Mouse (Mus musculus) layer of hippocampus, postnatal 36 days (tissue): ENCODE data around the gene Tubgcp3. TPM values are rescaled to one million over a fixed set of nuclear protein-coding genes. Genes with fewer than 3 reads are reported as not detected.
A peak's percentile ranks its signal among the peaks of the same experiment; 100 is the strongest.
"Not testable (repeated sequence)": the region's sequence is repeated elsewhere in the genome, so short reads cannot be mapped to it uniquely, and the experiment has no call there.

Experiments
- DNase-seq, 2 experiments: peaks; one replicate each; pipeline ENCODE4 v3.0.0; 2022
- total RNA-seq, 2 experiments: library from RNA; stranded (reverse); gene quantifications; 2 replicates each; pipeline ENCODE4 v1.2.3; 2021

Gene Tubgcp3
- 10 to 100 TPM; 34.9 to 37.5 TPM for total RNA-seq

- DNase-seq: peak; percentile 89 to 91
These were observed at the start of gene Tubgcp3 for GRCm38 (mm10) chr8:12672056-12672881. Gene Tubgcp3, minus strand, starts transcription at chr8:12672248.

- DNase-seq: no peak
These were observed 47.0 kb upstream of the Tubgcp3 start for GRCm38 (mm10) chr8:12719091-12719490.

- no peak for DNase-seq
These were observed 44.0 kb upstream of the Tubgcp3 start for GRCm38 (mm10) chr8:12715861-12716585.

GRCm38 (mm10) chr8:12711623-12712022 lies 39.6 kb upstream of the Tubgcp3 start:
- no peak for DNase-seq

GRCm38 (mm10) chr8:12703597-12703996 lies 31.5 kb upstream of the Tubgcp3 start:
- DNase-seq: no peak

GRCm38 (mm10) chr8:12702290-12702689 lies 30.2 kb upstream of the Tubgcp3 start:
- DNase-seq: no peak

- DNase-seq: no peak
These were observed 26.7 kb upstream of the Tubgcp3 start for GRCm38 (mm10) chr8:12698660-12699277.

GRCm38 (mm10) chr8:12688851-12689250 lies 16.8 kb upstream of the Tubgcp3 start:
- DNase-seq: no peak

- DNase-seq: peak; percentile 77 to 81
These were observed 5.5 kb upstream of the Tubgcp3 start for GRCm38 (mm10) chr8:12677529-12677928.

- DNase-seq: no peak
These were observed 484 bp downstream of the Tubgcp3 start for GRCm38 (mm10) chr8:12671473-12672055.

- no peak for DNase-seq
These were observed 1.1 kb downstream of the Tubgcp3 start for GRCm38 (mm10) chr8:12670965-12671364.

GRCm38 (mm10) chr8:12668832-12669231 lies 3.2 kb downstream of the Tubgcp3 start:
- peak; percentile 49 to 55 for DNase-seq

GRCm38 (mm10) chr8:12666530-12666929 lies 5.5 kb downstream of the Tubgcp3 start:
- not testable (repeated sequence) for DNase-seq

GRCm38 (mm10) chr8:12663105-12663456 lies 9.0 kb downstream of the Tubgcp3 start:
- no peak for DNase-seq

- DNase-seq: no peak
These were observed 9.5 kb downstream of the Tubgcp3 start for GRCm38 (mm10) chr8:12662375-12663104.

- no peak for DNase-seq
These were observed 14.6 kb downstream of the Tubgcp3 start for GRCm38 (mm10) chr8:12657411-12657810.

GRCm38 (mm10) chr8:12651246-12651645 lies 20.8 kb downstream of the Tubgcp3 start:
- DNase-seq: no peak

GRCm38 (mm10) chr8:12650495-12650894 lies 21.6 kb downstream of the Tubgcp3 start:
- DNase-seq: no peak

GRCm38 (mm10) chr8:12648951-12649350 lies 23.1 kb downstream of the Tubgcp3 start:
- DNase-seq: no peak

- no peak for DNase-seq
These were observed 25.5 kb downstream of the Tubgcp3 start for GRCm38 (mm10) chr8:12646536-12646935.

GRCm38 (mm10) chr8:12644894-12645293 lies 27.2 kb downstream of the Tubgcp3 start:
- no peak for DNase-seq

GRCm38 (mm10) chr8:12644341-12644740 lies 27.7 kb downstream of the Tubgcp3 start:
- no peak for DNase-seq
